Comparison of ENCODE assay signal across 9 mouse cellular contexts in genomic region chr14:55338010-55338409, GRCm38 (mm10).
DNase-seq lines count a peak whose midpoint lies in the region; ATAC-seq and TF ChIP-seq lines count a peak whose summit lies in the region.
"Had no signal": no experiment of that assay in that cellular context is flagged by ENCODE, and none has a peak within 500 bp of the region (broad histone marks: within the 10 kb centered on the region; RNA-seq: fewer than 3 reads in every experiment).

No protein-coding gene starts in this region.

- no peaks in the 10 kb centered on the region for H3K9me3 ChIP-seq in embryonic facial prominence, embryonic 12.5 days
- H3K9me3 ChIP-seq in embryonic facial prominence, embryonic 10.5 days, result no peaks in the 10 kb centered on the region
- H3K9me3 ChIP-seq in lung, embryonic 14.5 days (ENCODE audit: low read depth, low read length), result no peaks in the 10 kb centered on the region
- no peaks in the 10 kb centered on the region for H3K9me3 ChIP-seq in lung, postnatal 0 days (ENCODE audit: low read length)

- TF ChIP-seq CTCF in lung, embryonic 14.5 days (IDR thresholded peaks at IDR 0.05; ENCODE audit: low read depth), result no peak
- no peak; the same call in 1 of the 2 replicates for TF ChIP-seq CTCF in lung, postnatal 0 days (IDR thresholded peaks at IDR 0.05)

- no peaks in the 10 kb centered on the region for H3K27me3 ChIP-seq in embryonic facial prominence, embryonic 12.5 days
- H3K27me3 ChIP-seq in embryonic facial prominence, embryonic 10.5 days (replicated peaks; ENCODE audit: low read depth, poor library complexity, severe bottlenecking), result no peaks in the 10 kb centered on the region
- no peaks in the 10 kb centered on the region for H3K27me3 ChIP-seq in lung, embryonic 14.5 days (ENCODE audit: insufficient read depth, low read length)
- H3K27me3 ChIP-seq in lung, postnatal 0 days (replicated peaks; ENCODE audit: insufficient read depth, low read length), result no peaks in the 10 kb centered on the region

- no peak overlapping the region for H3K4me3 ChIP-seq in embryonic facial prominence, embryonic 12.5 days
- no peak overlapping the region for H3K4me3 ChIP-seq in embryonic facial prominence, embryonic 10.5 days
- H3K4me3 ChIP-seq in lung, embryonic 14.5 days (ENCODE audit: low read depth, low read length), result no peak overlapping the region
- H3K4me3 ChIP-seq in lung, postnatal 0 days (ENCODE audit: low read depth, low read length), result no peak overlapping the region

- no peak for DNase-seq in embryonic facial prominence, embryonic 10.5 days (ENCODE audit: low spot score)
- no peak for DNase-seq in lung, embryonic 14.5 days
- no peak for DNase-seq in lung, postnatal 0 days (ENCODE audit: low spot score)
- peak; percentile 23 to 54 for DNase-seq in cerebellum, postnatal 36 days
- no peak for DNase-seq in kidney, adult 11 months
- no peak for DNase-seq in layer of hippocampus, postnatal 36 days
- DNase-seq: kidney, adult 18-20 months had no signal

- no peak for ATAC-seq in embryonic facial prominence, embryonic 12.5 days (ENCODE audit: insufficient number of reproducible peaks, insufficient read depth, low FRiP score, low TSS enrichment)
- no peak for ATAC-seq in lung, embryonic 14.5 days (ENCODE audit: insufficient read depth)
- ATAC-seq in lung, postnatal 0 days, result no peak
- peak; percentile 41; the same call in 1 of the 2 replicates for ATAC-seq in megakaryocyte-erythroid progenitor cell, adult 5-6 weeks (replicated peaks; ENCODE audit: low FRiP score, low TSS enrichment, poor library complexity, severe bottlenecking)

- 84% methylated on average over 9 of the region's 9 CpGs for WGBS in embryonic facial prominence, embryonic 12.5 days
- WGBS in embryonic facial prominence, embryonic 10.5 days, result 82% methylated on average over 9 of the region's 9 CpGs
- WGBS in lung, embryonic 14.5 days, result 55% methylated on average over 9 of the region's 9 CpGs
- WGBS in lung, postnatal 0 days, result 55% methylated on average over 9 of the region's 9 CpGs

- no peaks in the 10 kb centered on the region for H3K4me1 ChIP-seq in embryonic facial prominence, embryonic 12.5 days
- peaks cover 4% of the 10 kb centered on the region; the same call in 1 of the 2 replicates for H3K4me1 ChIP-seq in embryonic facial prominence, embryonic 10.5 days
- H3K4me1 ChIP-seq in lung, embryonic 14.5 days (ENCODE audit: insufficient read depth), result no peaks in the 10 kb centered on the region
- no peaks in the 10 kb centered on the region; the same call in 1 of the 2 replicates for H3K4me1 ChIP-seq in lung, postnatal 0 days (ENCODE audit: insufficient read depth, low read depth, low read length)

- H3K4me2 ChIP-seq in embryonic facial prominence, embryonic 12.5 days (replicated peaks), result no peak overlapping the region
- H3K4me2 ChIP-seq in lung, embryonic 14.5 days, result no peak overlapping the region
- H3K4me2 ChIP-seq in lung, postnatal 0 days (replicated peaks; ENCODE audit: low read depth, low read length), result no peak overlapping the region

- H3K36me3 ChIP-seq in embryonic facial prominence, embryonic 12.5 days, result no peaks in the 10 kb centered on the region
- H3K36me3 ChIP-seq in embryonic facial prominence, embryonic 10.5 days (replicated peaks), result no peaks in the 10 kb centered on the region
- H3K36me3 ChIP-seq in lung, embryonic 14.5 days (ENCODE audit: insufficient read depth), result no peaks in the 10 kb centered on the region
- H3K36me3 ChIP-seq in lung, postnatal 0 days (ENCODE audit: insufficient read depth, low read length), result no peaks in the 10 kb centered on the region

- H3K27ac ChIP-seq in embryonic facial prominence, embryonic 12.5 days, result 0 out of 2 replicates have a peak overlapping the region, but pooled peaks have one; percentile 36
- no peak overlapping the region for H3K27ac ChIP-seq in embryonic facial prominence, embryonic 10.5 days (replicated peaks)
- peak overlapping the region; percentile 54; the same call in 1 of the 2 replicates for H3K27ac ChIP-seq in lung, embryonic 14.5 days (ENCODE audit: low read depth)
- no peak overlapping the region for H3K27ac ChIP-seq in lung, postnatal 0 days (ENCODE audit: low read length)

- H3K9ac ChIP-seq in embryonic facial prominence, embryonic 12.5 days, result no peak overlapping the region
- H3K9ac ChIP-seq in lung, embryonic 14.5 days, result no peak overlapping the region
- H3K9ac ChIP-seq in lung, postnatal 0 days (replicated peaks; ENCODE audit: low read depth), result no peak overlapping the region

- no peak for TF ChIP-seq EP300 in lung, postnatal 0 days (IDR thresholded peaks at IDR 0.05)

Comparison
In these comparisons a context has a peak if more than half of its experiments do, and no peak if none do; other contexts are left out.
1. H3K27ac ChIP-seq: peak in embryonic facial prominence, embryonic 12.5 days (single experiment) and lung, embryonic 14.5 days (single experiment); none in embryonic facial prominence, embryonic 10.5 days (single experiment) and lung, postnatal 0 days (single experiment).
2. DNase-seq: peak in cerebellum, postnatal 36 days (2 of 2); none in embryonic facial prominence, embryonic 10.5 days (single experiment), lung, embryonic 14.5 days (single experiment), lung, postnatal 0 days (single experiment), kidney, adult 11 months (single experiment) and layer of hippocampus, postnatal 36 days (0 of 2).